Mouse (Mus musculus) kidney, adult 8-10 months (tissue): ENCODE measurements at regions not wholly inside any gene's neighbourhood (a gene's known extent, or its start where the extent isn't known, plus 50 kb on each side); places are given as distances from the start of the nearest gene placed in this dataset.
A peak's percentile ranks its signal among the peaks of the same experiment; 100 is the strongest.

Experiments
- DNase-seq, 2 experiments: peaks; one replicate each; pipeline ENCODE4 v3.0.0; 2022

GRCm38 (mm10) chr8:75353786-75354185, 52.6 kb downstream of the Gm10358 start:
- DNase-seq: peak; percentile 7

DNA sequence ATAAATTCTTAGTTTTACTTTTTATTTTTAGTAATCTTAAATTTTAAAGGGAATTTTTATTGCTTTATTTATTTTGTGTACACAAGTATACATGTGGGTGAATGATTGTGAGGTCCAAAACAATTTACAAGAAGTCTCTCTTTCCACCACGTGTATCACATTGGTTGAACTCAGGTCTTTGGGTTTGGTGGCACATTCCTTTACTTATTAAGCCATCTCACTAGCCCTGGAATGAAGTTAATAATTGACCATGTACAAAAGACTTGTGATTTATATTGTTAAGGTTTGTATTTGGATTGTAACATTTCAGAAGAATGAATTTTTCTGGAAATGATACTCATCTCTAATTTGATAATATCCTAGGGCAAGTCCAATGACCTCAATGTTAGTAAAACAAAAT, 56.2 kb downstream of the Gm10358 start:
- DNase-seq: peak; percentile 2 to 44

GRCm38 (mm10) chr8:75348047-75348446, 58.3 kb downstream of the Gm10358 start:
- DNase-seq: no peak

DNA sequence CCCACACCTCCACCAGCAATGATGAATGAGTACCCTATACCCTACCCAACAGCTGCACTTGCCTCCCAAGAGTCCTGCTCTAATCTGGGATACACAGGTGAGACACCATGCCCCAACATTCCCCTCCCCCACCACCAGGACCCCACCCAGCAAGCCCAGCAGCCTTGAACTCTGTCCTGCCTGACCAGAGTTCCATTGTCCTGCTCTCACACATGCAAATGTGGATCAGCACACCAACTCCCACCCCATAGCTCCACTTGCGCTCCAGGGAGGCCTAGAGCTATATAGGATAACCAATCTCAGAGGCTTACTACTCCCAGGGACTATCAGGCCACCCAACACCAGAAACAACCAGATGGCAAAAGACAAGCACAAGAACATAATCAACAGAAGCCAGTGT, 85.8 kb downstream of the Gm10358 start:
- DNase-seq: no peak

DNA sequence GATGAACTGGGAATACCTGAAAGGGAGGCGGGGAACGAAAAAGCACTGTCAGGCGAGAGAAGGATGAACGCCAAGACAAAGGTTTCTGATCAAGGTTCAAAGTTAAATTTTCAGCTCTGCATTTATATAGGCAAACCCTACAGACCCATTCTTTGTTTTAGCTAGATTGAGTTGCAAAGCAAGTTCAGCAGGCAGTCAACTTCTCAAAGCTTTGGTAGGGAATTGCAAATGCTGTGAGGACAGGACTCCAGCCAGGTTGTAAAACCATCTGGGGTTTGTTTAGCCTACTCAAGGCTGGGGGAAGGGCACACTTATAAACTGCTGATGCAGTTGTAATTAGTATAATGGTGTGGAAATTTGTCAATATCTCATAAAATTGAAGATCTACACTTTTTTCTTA, 87.9 kb downstream of the Gm10358 start:
- DNase-seq: no peak

- peak; percentile 4 to 45 for DNase-seq
These were observed 90.5 kb downstream of the Gm10358 start for GRCm38 (mm10) chr8:75315886-75316285.

- DNase-seq: no peak
These were observed 95.7 kb downstream of the Rasd2 start for GRCm38 (mm10) chr8:75309463-75309862.

GRCm38 (mm10) chr8:75291921-75292320, 78.2 kb downstream of the Rasd2 start:
- no peak for DNase-seq

- no peak for DNase-seq
These were observed 76.2 kb downstream of the Rasd2 start for GRCm38 (mm10) chr8:75289933-75290332.
